Mouse (Mus musculus) heart, postnatal 0 days (tissue): ENCODE data around the gene Mr1.

Source experiments
- CTCF ChIP-seq: IDR thresholded peaks from 2 replicates; pipeline ENCODE4 v1.5.1; 2016; ENCODE audit warnings: antibody characterized with exemption, control low read depth, low read depth
- EP300 ChIP-seq: IDR thresholded peaks from 2 replicates; pipeline ENCODE4 v1.6.1; 2016; ENCODE audit warnings: antibody characterized with exemption, low read depth

DNA sequence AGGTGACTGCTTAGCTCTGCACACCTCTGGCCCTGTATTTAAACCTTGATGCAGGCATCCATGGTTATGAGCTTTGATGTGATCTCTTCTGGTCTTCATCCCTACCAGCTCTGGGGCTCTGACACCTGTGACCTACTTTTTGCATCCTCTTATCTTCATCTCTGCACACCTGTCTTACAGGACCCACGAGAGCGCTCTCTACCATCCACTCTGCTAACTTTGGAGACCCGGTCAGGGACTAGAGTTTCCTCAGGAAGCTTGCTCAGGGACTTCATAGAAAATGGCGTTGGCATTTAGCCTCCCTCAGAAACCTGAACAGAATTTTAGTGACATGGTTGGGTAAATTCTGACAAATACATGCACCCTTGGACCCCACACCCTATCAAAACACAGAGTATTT, 7.3 kb upstream of the Mr1 start:
- TF ChIP-seq CTCF (no peak), EP300 (no peak)
